Mouse (Mus musculus): ENCODE measurements around the gene Epop.
A peak's percentile ranks its signal among the peaks of the same experiment; 100 is the strongest.
"Not testable (repeated sequence)": the region's sequence is repeated elsewhere in the genome, so short reads cannot be mapped to it uniquely, and the experiment has no call there.

The Epop gene

GRCm38 (mm10) chr11:97660734-97661647 is 31.5 kb upstream of the Epop start:
- DNase-seq: peak; percentile 38 to 47

- peak; percentile 77 to 81 for DNase-seq
Observed at GRCm38 (mm10) chr11:97659990-97660714, 30.6 kb upstream of the Epop start.

- peak; percentile 84 to 88 for DNase-seq
Observed at GRCm38 (mm10) chr11:97659267-97659989, 29.9 kb upstream of the Epop start.

- no peak for DNase-seq
Observed at GRCm38 (mm10) chr11:97658751-97659266, 29.3 kb upstream of the Epop start.

- DNase-seq: not testable (repeated sequence)
Observed at GRCm38 (mm10) chr11:97657967-97658366, 28.5 kb upstream of the Epop start.

- no peak for DNase-seq
Observed at GRCm38 (mm10) chr11:97657184-97657945, 27.9 kb upstream of the Epop start.

GRCm38 (mm10) chr11:97656269-97656971 is 26.9 kb upstream of the Epop start:
- no peak for DNase-seq

- no peak for DNase-seq
Observed at GRCm38 (mm10) chr11:97654210-97654609, 24.7 kb upstream of the Epop start.

GRCm38 (mm10) chr11:97653376-97653775 is 23.9 kb upstream of the Epop start:
- DNase-seq: not testable (repeated sequence)

GRCm38 (mm10) chr11:97650341-97650740 is 20.8 kb upstream of the Epop start:
- DNase-seq: no peak

- DNase-seq: not testable (repeated sequence)
Observed at GRCm38 (mm10) chr11:97648541-97648940, 19.0 kb upstream of the Epop start.

GRCm38 (mm10) chr11:97644834-97645233 is 15.3 kb upstream of the Epop start:
- DNase-seq: peak; percentile 80 to 82

- no peak for DNase-seq
Observed at GRCm38 (mm10) chr11:97643380-97644055, 14.0 kb upstream of the Epop start.

- peak in 1 of 2 experiments; percentile 24 for DNase-seq
Observed at GRCm38 (mm10) chr11:97642746-97643145, 13.2 kb upstream of the Epop start.

- no peak for DNase-seq
Observed at GRCm38 (mm10) chr11:97641668-97642067, 12.2 kb upstream of the Epop start.

GRCm38 (mm10) chr11:97635468-97636019 is 6.0 kb upstream of the Epop start:
- no peak for DNase-seq

- DNase-seq: not testable (repeated sequence)
Observed at GRCm38 (mm10) chr11:97632440-97632839, 2.9 kb upstream of the Epop start.

GRCm38 (mm10) chr11:97631938-97632337 is 2.4 kb upstream of the Epop start:
- peak; percentile 94 to 95 for DNase-seq

- DNase-seq: no peak
Observed at GRCm38 (mm10) chr11:97631500-97631899, 2.0 kb upstream of the Epop start.

- no peak for DNase-seq
Observed at GRCm38 (mm10) chr11:97631046-97631445, 1.5 kb upstream of the Epop start.
